Mouse (Mus musculus): ENCODE results near the gene Rab6b.

GRCm38 (mm10) chr9:103080211-103080610 lies 31.4 kb upstream of the Rab6b start:
- TF ChIP-seq GATA1 (IDR thresholded peaks at IDR 0.05; ENCODE audit: borderline replicate concordance, low read length) (no peak), FLI1 (IDR thresholded peaks at IDR 0.05; ENCODE audit: low read length) (no peak)
